22 mouse cellular contexts compared by ENCODE assay signal in the genomic region with DNA sequence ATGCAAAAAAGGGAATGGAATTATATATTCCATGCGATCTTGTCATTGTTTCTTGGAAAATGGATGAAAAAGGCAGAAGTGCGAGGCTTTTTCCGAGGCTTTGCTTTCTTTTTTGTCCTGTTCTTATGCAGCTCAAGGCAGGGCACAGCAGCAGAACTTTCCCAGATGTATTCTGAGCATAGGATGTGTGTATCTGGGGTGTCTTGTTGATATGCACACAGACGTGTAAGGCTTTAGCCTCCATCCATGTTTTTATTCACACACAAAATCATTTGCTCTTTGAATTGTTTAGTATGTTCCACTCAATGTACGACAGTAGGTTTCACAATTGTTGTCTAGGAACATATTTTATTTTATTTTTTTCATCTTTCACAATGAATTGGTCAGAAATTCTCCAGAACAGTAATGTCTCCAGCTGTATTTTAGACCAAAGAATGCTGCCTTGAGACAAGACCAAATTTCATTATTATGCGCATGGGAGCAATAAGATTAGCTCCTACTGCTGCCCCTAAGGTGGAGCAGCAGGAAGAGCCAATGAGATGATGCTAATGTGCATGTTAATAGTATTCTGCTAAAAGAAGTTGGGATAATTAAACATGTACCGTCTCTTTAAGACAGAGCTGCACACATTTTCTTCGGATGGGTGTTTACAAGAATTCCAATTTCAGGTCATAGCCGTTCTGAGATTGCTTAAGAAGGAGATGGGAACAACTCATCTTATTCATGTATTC.
A peak's percentile ranks its signal among the peaks of the same experiment; 100 is the strongest.
DNase-seq lines count a peak whose midpoint lies in the region; ATAC-seq and TF ChIP-seq lines count a peak whose summit lies in the region.
"Had no signal": no experiment of that assay in that cellular context is flagged by ENCODE, and none has a peak within 500 bp of the region (broad histone marks: within the 10 kb centered on the region; RNA-seq: fewer than 3 reads in every experiment).

No protein-coding gene starts in this region.

- no peak for TF ChIP-seq EP300 in CH12.LX (IDR thresholded peaks at IDR 0.05; ENCODE audit: low read length)

- no peak for DNase-seq in forebrain, embryonic 14.5 days (ENCODE audit: low spot score)
- no peak for DNase-seq in CH12.LX (ENCODE audit: extremely low read depth)
- no peak for DNase-seq in spleen, postnatal 14 days (ENCODE audit: low spot score in 2 of 2)
- no peak for DNase-seq in thymus, postnatal 25 days
- DNase-seq in embryonic facial prominence, embryonic 10.5 days (ENCODE audit: low spot score) = no peak
- DNase-seq: adrenal gland, postnatal 25 days; cerebellum, postnatal 10 days; gastrocnemius, postnatal 36 days; heart, postnatal 36 days; kidney, adult 8-10 months; kidney, postnatal 10 days; lung, embryonic 14.5 days; right cerebral cortex, postnatal 14 days; thymus, postnatal 36 days had no signal

- ATAC-seq in forebrain, embryonic 13.5 days = 0 out of 2 replicates have a peak, but pooled peaks have one; percentile 38
- ATAC-seq in forebrain, embryonic 14.5 days = no peak
- ATAC-seq in hindbrain, embryonic 15.5 days (ENCODE audit: low FRiP score, low read depth) = 0 out of 2 replicates have a peak, but pooled peaks have one; percentile 44
- peak; percentile 64 for ATAC-seq in midbrain, embryonic 16.5 days
- ATAC-seq: CD4-positive, CD25-positive, alpha-beta regulatory T cell, adult 4 months had no signal

- TF ChIP-seq RAD21 in CH12.LX (IDR thresholded peaks at IDR 0.05; ENCODE audit: low read depth, low read length) = no peak

- TF ChIP-seq CTCF in CH12.LX (conservative IDR thresholded peaks at IDR 0.05 in 1 of 2, IDR thresholded peaks at IDR 0.05 in 1 of 2; ENCODE audit: low read depth in 2 of 2, low read length in 2 of 2) = no peak

- H3K4me2 ChIP-seq in forebrain, embryonic 13.5 days = no peak overlapping the region
- H3K4me2 ChIP-seq in forebrain, embryonic 14.5 days (ENCODE audit: low read length) = no peak overlapping the region
- H3K4me2 ChIP-seq in CH12.LX (ENCODE audit: insufficient read depth, low read depth, poor library complexity, severe bottlenecking) = peak overlapping the region; percentile 29; the same call in 1 of the 2 replicates
- H3K4me2 ChIP-seq in hindbrain, embryonic 15.5 days = no peak overlapping the region
- no peak overlapping the region for H3K4me2 ChIP-seq in midbrain, embryonic 16.5 days (ENCODE audit: low read length)
- H3K4me2 ChIP-seq: embryonic facial prominence, embryonic 12.5 days; lung, embryonic 14.5 days; stomach, embryonic 15.5 days had no signal

- H3K9ac ChIP-seq in forebrain, embryonic 13.5 days = no peak overlapping the region
- H3K9ac ChIP-seq in forebrain, embryonic 14.5 days (ENCODE audit: low read length) = no peak overlapping the region
- H3K9ac ChIP-seq in CH12.LX (ENCODE audit: insufficient read depth, low read depth) = no peak overlapping the region
- H3K9ac ChIP-seq in hindbrain, embryonic 15.5 days = no peak overlapping the region
- H3K9ac ChIP-seq in midbrain, embryonic 16.5 days (ENCODE audit: low read depth, low read length) = no peak overlapping the region
- H3K9ac ChIP-seq: embryonic facial prominence, embryonic 12.5 days; liver, embryonic 14.5 days; lung, embryonic 14.5 days; stomach, embryonic 15.5 days had no signal

- no peak overlapping the region for H3K27ac ChIP-seq in forebrain, embryonic 13.5 days
- H3K27ac ChIP-seq in forebrain, embryonic 14.5 days (ENCODE audit: low read depth, low read length) = no peak overlapping the region
- H3K27ac ChIP-seq in CH12.LX (ENCODE audit: insufficient read depth, low read depth) = no peak overlapping the region
- H3K27ac ChIP-seq in hindbrain, embryonic 15.5 days (replicated peaks) = peak overlapping the region; percentile 69
- H3K27ac ChIP-seq in midbrain, embryonic 16.5 days (ENCODE audit: low read length) = peak overlapping the region; percentile 63
- no peak overlapping the region for H3K27ac ChIP-seq in embryonic facial prominence, embryonic 10.5 days (replicated peaks)
- H3K27ac ChIP-seq: embryonic facial prominence, embryonic 12.5 days; left cerebral cortex, adult 2 months; liver, embryonic 14.5 days; stomach, embryonic 15.5 days had no signal

- no peaks in the 10 kb centered on the region for H3K36me3 ChIP-seq in forebrain, embryonic 13.5 days (ENCODE audit: poor library complexity, severe bottlenecking)
- H3K36me3 ChIP-seq in forebrain, embryonic 14.5 days (ENCODE audit: control insufficient read depth, insufficient read depth, low read length) = no peaks in the 10 kb centered on the region
- no peaks in the 10 kb centered on the region for H3K36me3 ChIP-seq in CH12.LX (replicated peaks in 1 of 2; ENCODE audit: control insufficient read depth in 1 of 2, insufficient read depth in 1 of 2, low read length in 1 of 2)
- no peaks in the 10 kb centered on the region for H3K36me3 ChIP-seq in hindbrain, embryonic 15.5 days
- no peaks in the 10 kb centered on the region for H3K36me3 ChIP-seq in midbrain, embryonic 16.5 days (ENCODE audit: control insufficient read depth, insufficient read depth, low read length)
- no peaks in the 10 kb centered on the region for H3K36me3 ChIP-seq in embryonic facial prominence, embryonic 10.5 days (replicated peaks)
- H3K36me3 ChIP-seq: embryonic facial prominence, embryonic 12.5 days; stomach, embryonic 15.5 days had no signal

- dilution Hi-C loops in CH12.LX (cut with MboI; ENCODE audit: extremely low pct_ligation_motif_present, extremely low pct_unique_long_range_greater_than_20kb, low sequenced_read_pairs) = no loop called here

- in situ Hi-C loops in CH12.LX (cut with MboI; ENCODE audit: low pct_ligation_motif_present, low pct_unique_long_range_greater_than_20kb, low sequenced_read_pairs) = no loop called here

- H3K27me3 ChIP-seq in forebrain, embryonic 13.5 days = no peaks in the 10 kb centered on the region
- H3K27me3 ChIP-seq in forebrain, embryonic 14.5 days (replicated peaks; ENCODE audit: control insufficient read depth, insufficient read depth, low read length) = no peaks in the 10 kb centered on the region
- H3K27me3 ChIP-seq in CH12.LX (replicated peaks) = no peaks in the 10 kb centered on the region
- no peaks in the 10 kb centered on the region for H3K27me3 ChIP-seq in hindbrain, embryonic 15.5 days
- H3K27me3 ChIP-seq in midbrain, embryonic 16.5 days (ENCODE audit: control insufficient read depth, insufficient read depth, low read depth, low read length) = no peaks in the 10 kb centered on the region
- H3K27me3 ChIP-seq in embryonic facial prominence, embryonic 10.5 days (replicated peaks; ENCODE audit: low read depth, poor library complexity, severe bottlenecking) = no peaks in the 10 kb centered on the region
- H3K27me3 ChIP-seq: embryonic facial prominence, embryonic 12.5 days; stomach, embryonic 15.5 days had no signal

- H3K9me3 ChIP-seq in forebrain, embryonic 13.5 days (replicated peaks) = no peaks in the 10 kb centered on the region
- no peaks in the 10 kb centered on the region for H3K9me3 ChIP-seq in forebrain, embryonic 14.5 days (replicated peaks; ENCODE audit: control insufficient read depth, low read length)
- H3K9me3 ChIP-seq in CH12.LX (replicated peaks; ENCODE audit: low read length) = no peaks in the 10 kb centered on the region
- no peaks in the 10 kb centered on the region for H3K9me3 ChIP-seq in hindbrain, embryonic 15.5 days
- H3K9me3 ChIP-seq in midbrain, embryonic 16.5 days (replicated peaks; ENCODE audit: control insufficient read depth, low read length, poor library complexity, severe bottlenecking) = no peaks in the 10 kb centered on the region
- H3K9me3 ChIP-seq in embryonic facial prominence, embryonic 10.5 days = no peaks in the 10 kb centered on the region
- H3K9me3 ChIP-seq: embryonic facial prominence, embryonic 12.5 days; stomach, embryonic 15.5 days had no signal

- peaks cover 12% of the 10 kb centered on the region for H3K4me1 ChIP-seq in forebrain, embryonic 13.5 days
- 0 out of 2 replicates have a peak, but pooled peaks cover 5% of the 10 kb centered on the region for H3K4me1 ChIP-seq in forebrain, embryonic 14.5 days (ENCODE audit: control insufficient read depth, insufficient read depth, low read length)
- H3K4me1 ChIP-seq in CH12.LX (ENCODE audit: control insufficient read depth in 1 of 2, insufficient read depth in 2 of 2) = no peaks in the 10 kb centered on the region
- peaks cover 11% of the 10 kb centered on the region for H3K4me1 ChIP-seq in hindbrain, embryonic 15.5 days (replicated peaks)
- 0 out of 2 replicates have a peak, but pooled peaks cover 9% of the 10 kb centered on the region for H3K4me1 ChIP-seq in midbrain, embryonic 16.5 days (ENCODE audit: control insufficient read depth, insufficient read depth, low read length)
- H3K4me1 ChIP-seq in embryonic facial prominence, embryonic 10.5 days = peaks cover 20% of the 10 kb centered on the region
- H3K4me1 ChIP-seq: stomach, embryonic 15.5 days had no signal

- H3K4me3 ChIP-seq in forebrain, embryonic 13.5 days = no peak overlapping the region
- H3K4me3 ChIP-seq in forebrain, embryonic 14.5 days (ENCODE audit: low read depth, low read length) = no peak overlapping the region
- no peak overlapping the region for H3K4me3 ChIP-seq in CH12.LX (replicated peaks in 1 of 3; ENCODE audit: low read depth in 2 of 3, low read length in 2 of 3, poor library complexity in 1 of 3)
- H3K4me3 ChIP-seq in hindbrain, embryonic 15.5 days = no peak overlapping the region
- no peak overlapping the region for H3K4me3 ChIP-seq in midbrain, embryonic 16.5 days (ENCODE audit: low read depth, low read length)
- H3K4me3 ChIP-seq in embryonic facial prominence, embryonic 10.5 days = no peak overlapping the region
- H3K4me3 ChIP-seq: embryonic facial prominence, embryonic 12.5 days; left cerebral cortex, adult 2 months; stomach, embryonic 15.5 days had no signal

- TF ChIP-seq POLR2A in CH12.LX (IDR thresholded peaks at IDR 0.05; ENCODE audit: low read depth, low read length) = no peak

- 54% methylated on average over 9 of the region's 9 CpGs for WGBS in forebrain, embryonic 13.5 days
- 55% methylated on average over 9 of the region's 9 CpGs for WGBS in forebrain, embryonic 14.5 days
- WGBS in hindbrain, embryonic 15.5 days = 41% methylated on average over 9 of the region's 9 CpGs
- 35% methylated on average over 9 of the region's 9 CpGs for WGBS in midbrain, embryonic 16.5 days
- WGBS in embryonic facial prominence, embryonic 10.5 days = 77% methylated on average over 9 of the region's 9 CpGs

- no peaks in the 10 kb centered on the region for H3K79me2 ChIP-seq in CH12.LX (replicated peaks; ENCODE audit: control insufficient read depth, extremely low read depth, insufficient read depth, poor library complexity, severe bottlenecking)

TF ChIP-seq in CH12.LX, 34 proteins besides CTCF, POLR2A, EP300 and RAD21 (continues in another document):
- TF ChIP-seq TBP (conservative IDR thresholded peaks at IDR 0.05; ENCODE audit: low read depth, low read length) (no peak), JUN (IDR thresholded peaks at IDR 0.05; ENCODE audit: insufficient read depth, low read depth, low read length) (no peak), RCOR1 (conservative IDR thresholded peaks at IDR 0.05; ENCODE audit: low read depth, low read length) (no peak), USF1 (IDR thresholded peaks at IDR 0.05; ENCODE audit: low read depth, low read length) (no peak), ZNF384 (IDR thresholded peaks at IDR 0.05; ENCODE audit: low read depth, low read length) (no peak), ZMIZ1 (IDR thresholded peaks at IDR 0.05; ENCODE audit: low read depth, low read length) (no peak), ZC3H11A (IDR thresholded peaks at IDR 0.05; ENCODE audit: low read depth, low read length) (no peak)

Comparison
In these comparisons a context has a peak if more than half of its experiments do, and no peak if none do; other contexts are left out.
1. H3K27ac ChIP-seq: peak in hindbrain, embryonic 15.5 days (single experiment) and midbrain, embryonic 16.5 days (single experiment); none in forebrain, embryonic 13.5 days (single experiment), forebrain, embryonic 14.5 days (single experiment), CH12.LX (single experiment) and embryonic facial prominence, embryonic 10.5 days (single experiment).